Mouse (Mus musculus) kidney, postnatal 14 days (tissue): ENCODE measurements around the gene Slc41a1.
A peak's percentile ranks its signal among the peaks of the same experiment; 100 is the strongest.
"Not testable (repeated sequence)": the region's sequence is repeated elsewhere in the genome, so short reads cannot be mapped to it uniquely, and the experiment has no call there.

ENCODE experiments used
- DNase-seq: peaks from one replicate; pipeline ENCODE4 v3.0.0; 2022; ENCODE audit warnings: mixed read lengths

The Slc41a1 gene

DNA sequence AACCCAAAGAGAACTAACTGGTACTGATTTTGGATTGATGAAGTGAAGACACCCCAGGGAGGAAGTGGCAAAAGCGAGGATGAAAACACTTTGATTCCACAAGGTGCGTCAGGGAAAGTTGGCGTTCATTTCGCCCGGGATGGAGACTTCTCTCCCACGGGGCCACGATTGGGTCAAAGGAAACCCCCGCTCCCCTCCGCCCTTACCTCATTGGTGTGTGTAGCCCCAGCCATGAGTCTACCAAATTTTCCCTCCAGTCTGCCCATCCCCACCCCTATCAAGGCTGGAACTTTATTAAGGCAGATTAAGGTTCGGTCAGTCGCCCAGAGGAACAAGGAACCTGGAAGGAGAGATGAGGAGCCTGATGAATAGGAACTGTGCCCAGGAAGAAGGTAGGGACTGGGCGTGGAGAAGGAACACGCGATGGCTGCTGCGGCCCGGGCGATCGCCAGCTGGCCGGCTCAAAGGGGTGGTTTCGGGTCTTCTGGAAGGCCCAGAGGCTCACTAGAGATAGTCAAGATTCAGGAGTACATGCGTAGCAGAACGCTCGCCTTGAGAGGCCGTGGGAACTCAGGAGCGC lies at the start of gene Slc41a1:
TSS of gene Slc41a1 (plus strand) at position 287 of the 580 bp plus-strand sequence.
- no peak for DNase-seq

DNA sequence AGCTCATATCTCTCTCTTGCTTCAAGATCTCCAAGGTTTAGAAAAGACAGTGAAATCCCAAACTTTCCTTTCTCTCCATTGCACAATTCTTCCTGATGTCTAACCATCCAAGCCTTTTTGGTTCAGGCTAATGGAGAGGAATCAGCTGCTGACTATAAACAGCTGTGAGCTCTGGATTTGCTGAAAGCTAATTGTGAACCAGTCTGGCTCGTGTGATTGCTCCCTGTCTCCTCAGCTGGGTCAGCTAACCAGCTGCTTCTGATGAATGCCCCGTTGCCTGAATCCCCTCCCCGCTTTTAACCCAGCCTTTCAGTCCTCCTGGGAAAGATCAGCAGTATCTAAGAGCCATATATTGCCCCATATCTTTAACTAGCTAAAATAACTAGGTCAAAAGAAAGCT lies 32.7 kb upstream of the Slc41a1 start:
- DNase-seq, result no peak

DNA sequence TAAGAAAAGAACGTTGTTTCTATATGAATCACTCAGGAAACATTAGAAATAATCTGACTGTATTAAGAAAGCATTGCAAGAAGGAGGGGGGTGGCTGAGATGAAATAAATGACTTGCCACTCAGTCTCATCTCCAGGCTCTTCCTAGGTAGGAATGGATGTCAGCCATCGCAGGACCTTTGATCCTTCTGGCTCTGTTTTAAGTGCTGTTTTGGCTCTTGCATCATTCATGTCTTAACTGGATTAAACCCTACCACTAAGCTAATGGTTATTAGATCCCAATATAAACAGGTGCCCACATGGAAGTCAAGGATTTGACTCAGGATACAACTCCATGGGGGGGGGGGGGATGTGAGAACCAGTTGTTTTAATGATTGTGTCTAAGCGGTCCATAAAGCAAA lies 32.1 kb upstream of the Slc41a1 start:
- no peak for DNase-seq

DNA sequence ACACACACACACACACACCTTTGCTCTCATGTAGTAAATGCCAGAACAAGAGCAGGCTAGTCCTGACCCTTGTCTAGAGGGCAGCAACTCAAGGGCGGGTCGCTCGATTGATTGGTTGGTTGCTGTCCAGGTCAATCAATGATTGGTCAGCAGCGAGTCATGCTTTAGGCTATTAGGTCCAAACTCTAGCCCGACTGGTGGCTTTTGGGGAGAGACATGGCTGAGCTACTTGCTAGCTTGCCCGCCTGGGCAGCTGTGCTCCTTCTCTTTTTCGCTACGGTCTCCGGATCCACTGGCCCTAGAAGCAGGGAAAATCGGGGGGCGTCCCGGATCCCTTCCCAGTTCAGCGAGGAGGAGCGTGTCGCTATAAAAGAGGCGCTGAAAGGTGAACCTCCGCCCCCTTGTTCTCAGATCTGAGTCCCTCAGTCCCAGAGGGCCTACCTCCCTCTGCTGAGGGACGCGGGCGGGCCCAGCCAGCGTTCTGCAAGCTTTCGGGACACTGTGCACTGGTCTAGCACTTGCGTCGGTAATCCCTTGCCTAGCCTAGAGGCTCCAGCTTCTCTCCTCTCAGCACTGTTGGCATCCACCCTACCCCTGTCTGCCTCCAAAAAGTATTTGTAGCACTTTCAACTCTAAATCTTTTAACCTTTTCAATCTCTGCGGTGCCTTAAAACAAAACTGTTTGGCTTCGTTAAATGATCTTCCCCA lies 29.9 kb upstream of the Slc41a1 start, which contains the start of gene Pm20d1:
TSS of gene Pm20d1 (plus strand) at position 180 of the 708 bp plus-strand sequence.
- DNase-seq, result peak; percentile 88

DNA sequence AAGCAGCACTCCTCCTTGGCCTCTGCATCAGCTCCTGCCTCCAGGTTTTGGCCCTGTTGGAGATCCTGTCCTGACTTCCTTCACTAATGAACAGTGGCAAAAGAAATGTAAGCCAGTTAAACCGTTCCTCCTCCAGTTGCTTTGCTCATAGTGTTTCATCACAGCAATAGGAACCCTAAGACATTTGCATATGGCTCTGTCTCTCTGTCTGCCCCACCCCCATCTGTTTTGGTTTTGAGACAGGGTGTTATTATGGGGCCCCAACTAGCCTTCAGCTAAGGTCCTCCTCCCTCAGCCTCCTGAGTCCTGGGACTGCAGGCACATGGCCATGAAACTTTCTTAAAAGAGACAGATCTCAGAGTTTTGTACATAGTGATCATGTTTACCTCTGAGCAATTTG lies 27.3 kb upstream of the Slc41a1 start:
- DNase-seq, result no peak

DNA sequence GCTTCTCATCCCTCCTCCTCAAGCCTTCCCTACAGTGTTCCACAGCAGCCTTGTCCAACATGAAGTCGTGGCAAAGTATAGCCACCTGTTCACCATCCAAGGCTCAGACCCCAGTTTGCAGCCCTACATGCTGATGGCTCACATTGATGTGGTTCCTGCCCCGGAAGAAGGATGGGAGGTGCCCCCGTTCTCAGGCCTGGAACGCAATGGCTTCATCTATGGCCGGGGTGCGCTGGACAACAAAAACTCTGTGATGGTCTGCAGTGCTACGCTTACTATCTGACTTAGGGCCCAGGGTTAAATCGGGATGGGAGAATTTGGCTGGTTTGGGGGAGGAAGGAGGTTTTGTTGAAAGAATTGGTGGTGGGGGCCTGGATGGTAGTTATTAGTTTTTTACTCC lies 26.2 kb upstream of the Slc41a1 start:
- no peak for DNase-seq

DNA sequence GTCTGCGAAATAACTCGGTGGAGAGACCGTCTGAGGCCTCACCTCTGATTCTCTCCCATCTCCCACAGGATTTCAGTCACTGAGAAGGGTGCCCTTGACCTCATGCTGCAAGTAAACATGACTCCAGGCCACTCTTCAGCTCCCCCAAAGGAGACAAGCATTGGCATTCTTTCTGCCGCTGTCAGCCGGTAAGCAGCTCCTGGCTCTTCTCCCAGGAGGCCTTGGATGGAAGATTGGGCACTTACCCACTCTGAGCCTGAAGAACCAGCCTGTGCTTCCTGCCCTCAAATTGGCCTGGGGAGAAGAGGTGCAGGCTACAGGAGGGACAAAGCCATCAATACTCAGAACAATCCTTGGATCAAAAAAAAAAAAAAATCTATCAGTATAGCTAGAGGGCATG lies 24.6 kb upstream of the Slc41a1 start:
- DNase-seq, result no peak

DNA sequence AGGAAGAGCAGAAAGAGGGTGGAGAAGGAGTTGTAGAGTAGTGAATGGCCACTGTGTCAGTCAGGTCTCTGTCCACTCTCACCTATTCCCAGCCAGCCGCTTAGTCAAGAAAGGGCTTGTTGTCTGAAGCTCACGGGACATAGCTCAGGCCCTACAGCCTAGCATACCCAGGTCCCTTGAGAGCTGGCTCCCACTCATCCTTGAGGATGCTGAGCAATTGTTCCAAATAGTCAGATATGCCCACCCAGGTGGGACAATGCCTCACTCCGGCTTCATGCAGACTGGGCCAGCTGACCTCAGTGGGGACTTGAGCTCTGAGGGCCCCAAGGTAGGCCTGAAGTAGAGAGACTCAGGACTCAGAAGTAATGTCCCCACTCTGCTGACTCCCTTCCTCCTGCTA lies 23.1 kb upstream of the Slc41a1 start:
- no peak for DNase-seq

DNA sequence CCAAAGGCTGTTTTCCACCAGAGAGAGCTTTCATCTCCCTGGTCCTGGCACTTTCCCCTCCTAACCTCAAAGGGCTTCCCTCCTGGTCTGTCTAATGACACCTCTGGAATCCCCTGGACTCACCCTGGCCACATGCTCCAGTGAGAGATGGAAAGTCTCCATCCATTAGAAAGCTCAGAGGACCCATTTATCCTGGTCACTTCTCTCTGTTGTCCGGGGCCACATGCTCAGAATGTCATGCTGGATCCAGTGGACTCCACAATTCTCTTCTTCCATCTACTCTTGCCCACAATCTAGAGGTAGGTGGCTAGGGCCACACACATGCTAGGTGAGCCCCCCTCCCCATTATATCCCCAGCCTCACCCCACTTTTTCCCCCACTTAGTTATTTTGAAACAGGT lies 18.3 kb upstream of the Slc41a1 start:
- DNase-seq, result no peak

DNA sequence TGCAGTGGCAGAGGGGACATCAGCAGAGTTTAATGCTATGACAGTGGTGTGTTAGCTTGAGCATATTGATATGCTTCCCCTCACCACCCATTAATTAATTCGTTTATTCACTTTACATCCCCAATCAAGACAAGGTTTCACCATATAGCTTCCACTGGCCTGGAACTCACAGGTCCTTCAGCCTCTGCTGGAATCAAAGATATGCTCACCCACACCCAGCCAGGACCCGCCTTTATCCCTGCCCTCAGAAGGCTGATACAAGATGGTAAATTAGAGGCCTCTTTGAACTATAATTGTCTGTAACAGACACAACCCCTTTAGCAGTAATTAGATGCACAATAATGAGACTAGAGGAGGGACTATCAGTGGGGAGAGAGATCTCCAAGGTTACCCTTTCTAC lies 17.6 kb upstream of the Slc41a1 start:
- DNase-seq, result no peak

DNA sequence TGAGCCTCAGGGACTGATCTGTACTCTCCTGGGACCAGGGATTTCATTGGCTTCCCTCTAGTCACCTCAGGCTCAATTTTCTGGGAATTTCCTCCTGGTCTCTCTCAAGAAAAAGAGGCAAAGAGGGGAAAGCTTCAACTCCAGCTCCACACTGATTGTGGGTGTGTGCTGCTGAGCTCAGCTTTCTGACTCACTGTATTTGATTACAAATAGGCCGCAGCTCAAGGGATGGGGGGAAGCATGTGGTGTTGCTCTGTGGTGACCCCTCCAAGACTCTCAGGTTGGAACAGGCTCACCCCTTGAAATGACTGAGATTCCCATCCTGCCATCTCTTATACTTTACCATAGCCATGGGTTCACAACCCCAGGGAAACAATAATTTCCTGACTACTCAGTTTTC lies 15.9 kb upstream of the Slc41a1 start:
- DNase-seq, result no peak

DNA sequence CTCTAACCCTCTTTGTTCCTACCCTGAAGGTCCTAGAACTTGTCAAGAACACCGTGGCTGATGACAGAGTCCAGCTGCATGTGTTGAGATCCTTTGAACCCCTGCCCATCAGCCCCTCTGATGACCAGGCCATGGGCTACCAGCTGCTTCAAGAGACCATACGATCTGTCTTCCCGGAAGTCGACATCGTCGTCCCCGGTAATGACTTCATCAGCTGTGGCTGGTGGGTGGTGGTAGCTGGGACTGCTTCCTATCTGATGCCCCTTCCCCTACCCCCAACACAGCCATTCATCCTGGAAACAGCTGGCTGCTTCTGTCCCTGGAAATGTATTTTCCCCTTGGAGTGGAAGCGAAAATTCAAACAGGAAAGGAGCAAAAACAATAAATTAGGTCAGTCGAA lies 15.3 kb upstream of the Slc41a1 start:
- DNase-seq, result no peak

DNA sequence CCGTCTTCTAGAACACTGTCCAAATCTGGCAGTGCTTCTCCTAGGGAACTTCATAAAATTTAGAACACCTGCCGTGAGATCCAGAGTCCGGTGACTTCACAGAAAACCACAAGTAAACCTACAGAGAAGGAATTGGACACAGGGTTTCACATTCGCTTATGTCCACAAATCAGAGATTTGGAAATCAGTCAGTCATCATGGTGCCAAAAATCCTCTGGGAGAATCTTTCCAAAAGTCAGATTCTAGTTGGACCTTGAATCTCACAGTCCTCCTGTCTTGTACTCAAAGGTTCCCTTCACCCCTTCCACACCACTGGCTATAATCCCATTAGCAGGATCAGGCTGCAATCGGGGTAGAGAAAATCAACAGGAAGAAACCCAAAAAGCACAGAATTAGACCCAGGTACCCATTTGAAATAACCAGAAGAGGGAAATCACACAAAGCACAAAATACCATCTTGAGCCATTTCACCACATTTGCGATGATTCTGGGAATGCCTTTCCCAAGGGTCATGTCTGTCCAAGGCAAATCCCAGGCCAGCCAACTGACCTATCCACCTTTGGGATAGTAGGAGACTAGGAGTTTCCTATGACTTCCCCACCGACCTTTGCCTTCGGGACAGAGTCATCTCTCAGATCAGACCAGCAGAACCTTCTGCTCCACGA lies 14.5 kb upstream of the Slc41a1 start:
- DNase-seq, result no peak

DNA sequence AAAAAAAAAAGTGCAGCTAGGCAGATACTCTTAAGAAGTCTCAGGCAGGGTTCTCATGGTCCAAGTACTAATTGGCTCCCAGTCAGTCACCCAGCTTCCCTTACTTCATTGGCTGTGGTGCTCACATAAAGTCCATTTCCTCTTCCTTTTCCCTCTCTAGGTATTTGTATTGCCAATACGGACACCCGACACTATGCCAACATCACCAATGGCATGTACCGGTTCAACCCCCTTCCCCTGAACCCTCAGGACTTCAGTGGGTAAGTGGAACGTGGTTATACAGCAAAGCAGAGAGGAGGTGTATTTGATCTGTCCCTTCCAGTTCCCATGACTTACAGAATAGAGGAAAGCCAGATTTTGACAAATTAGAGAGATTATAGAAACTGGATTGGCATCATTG lies 13.6 kb upstream of the Slc41a1 start:
- DNase-seq, result no peak

DNA sequence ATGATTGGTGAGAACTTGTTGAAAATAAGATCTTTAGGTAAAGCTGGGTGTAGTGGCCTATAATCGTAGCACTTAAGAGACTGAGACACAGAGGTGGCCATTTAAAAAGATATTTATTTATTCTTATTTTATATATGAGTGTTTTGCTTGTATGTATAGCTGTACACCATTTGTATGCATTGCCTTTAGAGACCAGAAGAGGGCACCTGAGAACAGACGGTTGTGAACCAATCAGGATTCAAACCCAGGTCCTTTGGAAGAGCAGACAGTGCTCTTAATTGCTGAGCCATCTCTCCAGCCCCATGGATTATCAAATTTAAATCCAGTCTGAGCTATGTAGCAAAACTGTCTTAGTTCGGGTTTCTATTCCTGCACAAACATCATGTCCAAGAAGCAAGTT lies 13.1 kb upstream of the Slc41a1 start:
- no peak for DNase-seq

DNA sequence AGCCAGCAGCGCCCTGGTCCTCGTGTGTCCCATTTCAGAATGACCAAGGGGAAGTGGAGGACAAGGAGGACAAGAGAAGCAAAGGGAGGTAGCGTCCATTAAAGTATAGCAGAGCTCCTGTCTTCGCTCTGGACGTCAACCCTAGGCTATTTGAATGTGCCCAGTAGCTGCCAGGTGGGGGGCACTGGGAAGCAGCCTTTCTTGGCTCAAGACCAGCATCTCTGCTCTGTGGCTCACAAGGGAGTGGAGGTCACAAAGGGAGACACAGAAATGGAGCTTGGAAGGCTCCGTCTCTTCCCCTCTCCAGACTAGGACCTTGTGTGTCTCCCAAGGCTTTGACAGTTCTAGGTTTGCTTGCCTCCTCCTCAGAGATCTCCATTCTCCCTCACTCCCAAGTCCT lies 10.4 kb upstream of the Slc41a1 start:
- no peak for DNase-seq

DNA sequence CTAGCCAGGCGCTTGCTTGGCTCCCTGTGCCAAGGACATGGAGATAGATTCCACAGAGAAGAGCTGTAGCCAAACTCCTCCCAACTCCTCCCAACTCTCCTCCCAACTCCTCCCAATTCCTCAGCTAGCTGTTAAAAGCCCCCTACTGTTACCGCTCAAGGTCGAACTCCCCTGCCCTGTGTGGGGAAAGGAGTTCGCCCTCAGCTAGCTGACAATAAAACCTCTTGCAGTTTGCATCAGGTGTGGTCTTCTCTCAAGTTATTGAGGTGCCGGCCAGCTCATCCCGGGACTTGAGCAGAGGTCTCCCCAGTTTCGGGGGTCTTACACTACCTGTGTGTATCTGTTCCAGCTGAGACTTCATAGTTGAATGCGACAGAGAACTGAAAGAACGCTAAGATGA lies 6.9 kb upstream of the Slc41a1 start:
- not testable (repeated sequence) for DNase-seq

DNA sequence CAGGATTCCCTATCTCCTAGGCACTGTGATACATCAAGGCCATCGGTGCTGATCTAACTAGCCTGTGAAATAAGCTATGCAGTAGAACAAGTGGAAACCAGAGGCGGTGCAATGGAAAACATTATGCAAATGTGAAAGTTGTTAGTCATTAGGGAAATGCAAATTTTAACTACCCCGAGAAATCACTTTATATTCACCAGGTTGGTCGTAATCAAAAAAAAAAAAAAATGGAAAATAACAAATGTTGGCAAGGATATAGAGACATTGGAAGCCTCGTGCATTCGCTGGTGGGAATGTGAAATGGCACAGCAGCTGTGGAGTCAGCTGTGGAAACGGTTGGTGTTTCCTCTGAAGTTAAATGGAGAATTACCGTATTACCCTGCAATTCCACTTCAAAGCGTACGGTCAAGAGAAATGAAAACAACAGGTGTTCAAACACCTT lies 6.4 kb upstream of the Slc41a1 start:
- DNase-seq, result no peak

DNA sequence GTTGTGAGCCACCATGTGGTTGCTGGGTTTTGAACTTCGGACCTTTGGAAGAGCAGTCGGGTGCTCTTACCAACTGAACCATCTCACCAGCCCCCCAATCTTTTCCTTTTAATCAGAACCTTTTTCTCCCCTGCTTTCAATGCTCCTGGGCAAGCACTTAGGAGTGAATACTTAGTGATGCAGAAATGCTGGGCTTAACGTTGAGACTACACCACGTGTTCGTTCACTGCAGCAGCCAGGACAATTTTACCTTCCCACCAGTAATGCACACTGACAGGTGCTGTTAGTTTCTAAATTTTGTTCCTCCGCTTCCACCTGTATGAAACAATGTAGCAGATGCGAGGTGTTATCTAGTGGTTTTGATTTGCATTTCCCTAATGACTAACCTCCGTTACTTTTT lies 5.0 kb upstream of the Slc41a1 start:
- DNase-seq, result no peak

DNA sequence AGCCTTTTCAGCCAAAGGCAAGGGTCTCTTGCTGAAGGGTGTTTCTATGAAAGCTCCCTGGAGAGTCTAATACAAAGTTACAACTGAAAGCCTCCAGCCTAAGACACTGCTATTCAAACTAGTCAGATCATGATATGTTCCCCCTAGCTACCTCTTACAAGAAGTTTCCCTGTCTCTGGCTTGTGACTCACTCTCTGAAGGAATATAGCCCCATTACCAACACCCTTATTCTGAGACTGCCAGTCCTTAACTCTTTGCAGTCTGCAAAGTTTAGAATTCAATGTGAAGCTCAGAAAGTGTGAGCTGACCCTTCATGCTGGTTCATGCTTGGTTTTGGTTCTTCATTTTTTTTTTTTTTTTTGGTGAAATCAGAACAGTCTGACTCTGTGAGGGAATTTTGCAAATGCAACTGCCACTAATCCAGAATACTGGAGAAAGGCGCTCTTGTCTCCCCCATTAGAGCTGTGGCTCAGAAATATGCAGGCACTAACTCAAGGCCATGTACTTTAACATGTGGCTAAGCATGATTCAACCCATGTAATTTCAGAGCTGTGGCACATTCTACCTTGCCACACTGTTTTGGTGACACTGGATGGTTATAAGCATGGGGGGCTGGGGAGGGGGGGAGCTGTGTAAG lies 4.3 kb upstream of the Slc41a1 start:
- DNase-seq, result no peak

DNA sequence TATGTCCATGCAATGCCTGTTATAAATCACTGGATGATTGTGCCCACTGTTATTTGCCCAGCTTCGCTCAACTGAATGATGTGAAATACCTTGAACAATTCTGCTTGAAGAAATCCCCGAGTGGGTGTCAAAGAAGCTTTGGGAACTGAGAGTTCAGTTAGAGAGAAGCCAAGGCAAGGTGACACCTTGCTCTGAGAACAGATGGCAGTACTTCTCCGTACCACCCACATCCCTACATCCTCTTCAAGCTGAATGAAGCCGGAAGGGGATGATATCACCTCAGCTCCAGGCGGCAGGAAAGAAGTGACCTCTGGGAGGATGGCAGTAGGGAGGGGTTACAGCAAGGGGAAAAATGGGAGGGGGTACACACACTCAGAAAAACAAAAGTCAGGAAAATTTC lies 3.7 kb upstream of the Slc41a1 start:
- no peak for DNase-seq

DNA sequence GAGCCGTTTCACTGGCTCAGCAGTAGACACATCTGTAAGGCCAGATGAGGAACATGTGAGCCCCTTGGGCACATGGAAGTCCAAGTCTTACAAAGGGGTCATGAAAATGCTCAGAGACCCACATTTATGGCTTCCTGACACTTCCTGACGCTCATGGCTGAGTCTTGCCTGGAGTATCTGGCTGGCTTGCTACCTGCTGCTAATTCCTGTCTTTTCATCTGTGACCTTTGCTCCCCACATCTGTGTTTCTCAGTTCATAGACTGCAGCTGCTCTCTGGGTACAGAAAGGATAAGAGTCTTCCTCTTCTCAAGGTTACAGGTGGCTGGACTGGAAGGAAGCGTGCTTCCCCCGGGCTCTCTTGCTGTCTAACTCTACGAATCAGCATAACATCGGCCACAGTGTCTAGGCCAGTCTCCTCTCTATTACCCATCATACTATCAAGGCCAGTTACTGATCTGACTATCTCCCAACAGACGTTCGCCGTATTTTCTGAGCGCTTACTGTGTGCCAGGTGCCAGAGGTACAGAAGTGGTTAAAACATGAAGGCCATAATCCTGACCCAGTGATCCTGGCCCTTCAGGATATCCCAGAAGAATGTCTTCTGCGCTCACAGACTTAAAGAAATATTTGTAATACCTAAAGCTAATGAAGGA lies 2.6 kb upstream of the Slc41a1 start:
- DNase-seq, result no peak

DNA sequence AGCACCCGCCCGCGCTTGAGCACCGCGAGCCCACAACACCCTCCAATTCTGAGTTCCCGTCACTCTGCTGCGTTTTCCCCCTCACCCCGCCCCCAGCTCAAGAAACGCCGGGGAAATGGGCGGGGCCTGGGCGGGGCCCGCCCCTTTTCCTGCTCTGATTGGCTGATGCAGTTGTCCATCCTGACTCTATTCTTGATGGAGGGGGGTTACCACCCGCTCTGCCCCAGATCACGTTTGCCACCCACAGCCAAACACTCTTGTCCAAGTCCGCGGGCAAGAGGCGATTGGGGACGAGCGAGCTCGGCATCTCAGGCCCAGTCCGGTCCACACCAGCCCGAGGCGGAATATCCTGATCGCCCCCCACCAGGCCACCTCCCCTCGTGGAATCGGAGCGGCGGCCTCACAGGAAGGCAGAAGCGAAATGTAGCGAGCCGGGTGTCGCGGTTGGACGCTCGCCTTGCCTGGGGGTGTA lies 530 bp downstream of the Slc41a1 start:
- peak; percentile 97 for DNase-seq
